Comparison of ENCODE assay signal across 18 mouse cellular contexts in the genomic region with DNA sequence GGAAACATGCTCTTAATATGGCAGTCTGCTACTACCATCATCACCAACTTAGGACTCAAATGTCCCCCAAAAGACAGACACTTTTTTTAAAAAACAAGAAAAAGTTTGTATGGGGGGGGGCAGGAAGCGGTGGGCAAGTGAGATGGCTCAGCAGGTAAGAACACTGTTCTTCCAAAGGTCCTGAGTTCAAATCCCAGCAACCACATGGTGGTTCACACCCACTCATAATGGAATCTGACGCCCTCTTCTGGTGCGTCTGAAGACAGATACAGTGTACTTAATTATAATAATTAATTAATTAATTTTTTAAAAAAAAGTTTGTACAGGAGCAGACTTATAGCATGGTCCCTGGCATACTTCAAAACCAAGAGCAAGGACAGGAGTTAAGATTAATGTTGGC. TPM values are rescaled to one million over a fixed set of nuclear protein-coding genes. Genes with fewer than 3 reads are reported as not detected.
"Had no signal": no experiment of that assay in that cellular context is flagged by ENCODE, and none has a peak within 500 bp of the region (broad histone marks: within the 10 kb centered on the region; RNA-seq: fewer than 3 reads in every experiment).

No protein-coding gene starts in this region.

- H3K4me3 ChIP-seq: neural tube, embryonic 13.5 days; neural tube, embryonic 15.5 days; stomach, embryonic 15.5 days had no signal

- H3K9me3 ChIP-seq: neural tube, embryonic 13.5 days; neural tube, embryonic 15.5 days; stomach, embryonic 15.5 days had no signal

- DNase-seq: retina, postnatal 1 day; right cerebral cortex, adult 18-20 months; right cerebral cortex, postnatal 14 days; right cerebral cortex, postnatal 25 days; right cerebral cortex, postnatal 4 days; spleen, adult 18-20 months; thymus, adult 18-20 months; thymus, adult 2 months; thymus, postnatal 14 days; thymus, postnatal 25 days; thymus, postnatal 36 days; thymus, postnatal 4 days had no signal

- H3K27ac ChIP-seq: neural tube, embryonic 13.5 days; neural tube, embryonic 15.5 days; stomach, embryonic 15.5 days; stomach, postnatal 0 days had no signal

- H3K4me2 ChIP-seq: neural tube, embryonic 13.5 days; neural tube, embryonic 15.5 days; stomach, embryonic 15.5 days had no signal

- H3K9ac ChIP-seq: neural tube, embryonic 13.5 days; neural tube, embryonic 15.5 days; stomach, embryonic 15.5 days had no signal

- H3K27me3 ChIP-seq: neural tube, embryonic 13.5 days; neural tube, embryonic 15.5 days; stomach, embryonic 15.5 days had no signal

- H3K36me3 ChIP-seq: neural tube, embryonic 13.5 days; neural tube, embryonic 15.5 days; stomach, embryonic 15.5 days had no signal

- H3K4me1 ChIP-seq: neural tube, embryonic 13.5 days; neural tube, embryonic 15.5 days; stomach, embryonic 15.5 days had no signal

RNA-seq across cellular contexts. Expression of gene Cyp2d26, which starts 45.1 kb away (rescaled TPM):
- total RNA-seq: neutrophil, adult 5-6 weeks had no signal
- polyA plus RNA-seq: neural tube, embryonic 14.5 days; neural tube, embryonic 15.5 days had no signal
